Mouse (Mus musculus) liver, postnatal 0 days (tissue): ENCODE results near the gene Igfbpl1. TPM values are rescaled to one million over a fixed set of nuclear protein-coding genes. Genes with fewer than 3 reads are reported as not detected.
A peak's percentile ranks its signal among the peaks of the same experiment; 100 is the strongest.

Experiments used
- ATAC-seq: fragments of 200-750 bp; cut with Nextera tagmentation; 2 replicates; pipeline ENCODE4 v1.8.0; 2017; ENCODE audit warnings: mild to moderate bottlenecking, moderate library complexity
- DNase-seq: peaks from one replicate; pipeline ENCODE4 v3.0.0-alpha.2; 2016
- H3K27ac ChIP-seq: fragments of 300-500 bp; sonication (generic); 2 replicates; pipeline ENCODE4 v1.5.1; 2014; ENCODE audit warnings: antibody characterized with exemption, moderate library complexity, mild to moderate bottlenecking, low read depth
- H3K27me3 ChIP-seq: fragments of 300-500 bp; sonication (generic); 2 replicates; pipeline ENCODE4 v1.6.1; 2014; ENCODE audit warnings: low read length, control low read depth, mixed read lengths; ENCODE audit not compliant: insufficient read depth
- H3K36me3 ChIP-seq: fragments of 300-500 bp; sonication (generic); replicated peaks from 2 replicates; pipeline ENCODE4 v1.6.1; 2014; ENCODE audit warnings: mild to moderate bottlenecking, control low read depth, low read length, moderate library complexity, mixed read lengths; ENCODE audit not compliant: insufficient read depth
- H3K4me1 ChIP-seq: fragments of 300-500 bp; sonication (generic); 2 replicates; pipeline ENCODE4 v1.6.1; 2014; ENCODE audit warnings: antibody characterized with exemption, mild to moderate bottlenecking, control low read depth; ENCODE audit not compliant: insufficient read depth
- H3K4me2 ChIP-seq: fragments of 300-500 bp; sonication (generic); 2 replicates; pipeline ENCODE4 v1.6.1; 2014; ENCODE audit warnings: low read depth, mild to moderate bottlenecking, low read length, moderate library complexity, mixed read lengths
- H3K4me3 ChIP-seq: fragments of 300-500 bp; sonication (generic); 2 replicates; pipeline ENCODE4 v1.5.1; 2014; ENCODE audit warnings: low read depth, low read length
- H3K9ac ChIP-seq: fragments of 300-500 bp; sonication (generic); replicated peaks from 2 replicates; pipeline ENCODE4 v1.6.1; 2014; ENCODE audit warnings: mild to moderate bottlenecking, moderate library complexity
- H3K9me3 ChIP-seq: fragments of 300-500 bp; sonication (generic); 2 replicates; pipeline ENCODE4 v1.6.1; 2016; ENCODE audit warnings: mild to moderate bottlenecking, control low read depth, low read length, mixed read lengths
- CTCF ChIP-seq: sonication (generic); IDR thresholded peaks from 2 replicates; pipeline ENCODE4 v1.5.1; 2016; ENCODE audit warnings: antibody characterized with exemption, low read depth
- EP300 ChIP-seq: IDR thresholded peaks from 2 replicates; pipeline ENCODE4 v1.6.1; 2016; ENCODE audit warnings: antibody characterized with exemption, low read depth, mild to moderate bottlenecking
- WGBS: fragments of 180-500 bp; shearing (Covaris S2); extraction: QIAGEN DNeasy Blood & Tissue Kit; methylation state at CpG from one replicate; pipeline ENCODE4 v1.1.7; 2014; ENCODE audit not compliant: insufficient replicate concordance; 5-methylcytosine and 5-hydroxymethylcytosine counted together
- polyA plus RNA-seq: library from polyadenylated mRNA; unstranded; fragments of >200 nt; fragmentation: Nextera tagmentation; extraction: Ambion mirVana; gene quantifications from 2 replicates; pipeline ENCODE4 v1.2.1, GENCODE M21; 2015

The Igfbpl1 gene
- polyA plus RNA-seq, 1 experiment from 2014 or later, result not detected

DNA sequence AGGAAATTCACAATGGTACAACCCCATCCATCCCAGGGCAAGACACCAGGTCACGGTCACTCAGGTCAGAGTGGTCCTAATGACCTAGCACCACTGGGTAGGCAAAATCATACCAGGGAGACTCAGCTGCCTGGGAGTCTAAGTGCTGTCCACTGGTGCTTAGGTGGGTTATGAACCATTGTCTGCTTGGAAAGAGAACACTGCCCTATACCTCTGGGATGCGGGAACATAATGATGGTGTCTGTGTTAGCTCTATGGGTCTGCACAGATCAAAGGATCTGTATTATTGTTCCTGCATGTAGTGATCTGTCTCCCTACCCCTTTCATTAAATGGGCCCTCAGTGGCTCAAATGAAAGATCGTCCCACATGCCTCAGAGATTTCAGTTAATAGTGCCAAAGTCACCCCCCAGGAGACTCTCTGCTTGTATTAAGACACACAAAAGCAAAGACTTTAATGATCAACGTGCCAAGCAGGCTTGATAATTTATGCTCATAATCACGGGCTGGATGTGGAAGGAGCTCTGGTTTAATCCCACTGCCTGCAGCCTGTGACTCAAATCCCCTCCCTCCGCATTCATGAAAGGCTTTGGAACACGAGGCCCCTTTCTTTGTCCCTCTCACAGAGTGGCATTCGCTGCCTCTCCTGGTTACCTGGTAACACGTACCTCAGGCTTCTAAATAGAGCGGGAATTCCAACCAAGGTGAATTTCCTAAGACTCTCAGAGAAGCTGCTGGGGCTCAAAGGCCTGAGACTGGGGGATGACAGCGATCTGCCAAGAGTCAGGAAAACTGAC lies 3.7 kb downstream of the Igfbpl1 start:
- Histone ChIP-seq H3K27me3 (peaks cover 42% of the 10 kb centered on the region), H3K36me3 (no peaks in the 10 kb centered on the region), H3K9me3 (no peaks in the 10 kb centered on the region), H3K4me3 (no peak overlapping the region), H3K9ac (no peak overlapping the region), H3K27ac (no peak overlapping the region), H3K4me2 (no peak overlapping the region), H3K4me1 (peaks cover 3% of the 10 kb centered on the region; the same call in 1 of the 2 replicates)
- 44% methylated on average over 11 of the region's 11 CpGs for WGBS
- TF ChIP-seq CTCF (no peak), EP300 (no peak)
- ATAC-seq (no peak), DNase-seq (no peak)

DNA sequence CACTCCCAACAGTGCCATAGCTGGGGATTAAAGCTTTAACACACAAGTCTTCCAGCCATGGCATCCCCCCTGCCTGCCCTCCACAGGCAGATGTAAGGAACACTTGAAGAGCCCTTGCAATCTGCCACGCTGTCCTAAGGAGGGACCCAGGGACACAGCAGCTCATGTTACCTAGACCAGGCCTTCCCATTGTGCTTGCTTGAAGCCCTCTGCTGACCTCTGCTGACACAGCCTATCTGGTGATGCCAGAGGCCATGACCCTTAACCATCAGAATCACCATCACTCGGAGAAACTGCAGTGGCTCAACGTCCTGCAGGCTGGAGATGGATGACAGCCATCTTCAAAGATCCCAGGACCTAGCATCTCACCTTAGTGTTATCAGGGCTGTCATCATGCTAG lies 4.7 kb downstream of the Igfbpl1 start:
- Histone ChIP-seq H3K4me1 (peaks cover 3% of the 10 kb centered on the region; the same call in 1 of the 2 replicates), H3K9ac (no peak overlapping the region), H3K27me3 (peaks cover 33% of the 10 kb centered on the region), H3K4me3 (no peak overlapping the region), H3K9me3 (no peaks in the 10 kb centered on the region), H3K36me3 (no peaks in the 10 kb centered on the region), H3K27ac (no peak overlapping the region), H3K4me2 (no peak overlapping the region)
- TF ChIP-seq CTCF (peak; percentile 29; the same call in 1 of the 2 replicates), EP300 (no peak)
- 37% methylated on average over 3 of the region's 3 CpGs for WGBS
- DNase-seq (no peak), ATAC-seq (no peak)

DNA sequence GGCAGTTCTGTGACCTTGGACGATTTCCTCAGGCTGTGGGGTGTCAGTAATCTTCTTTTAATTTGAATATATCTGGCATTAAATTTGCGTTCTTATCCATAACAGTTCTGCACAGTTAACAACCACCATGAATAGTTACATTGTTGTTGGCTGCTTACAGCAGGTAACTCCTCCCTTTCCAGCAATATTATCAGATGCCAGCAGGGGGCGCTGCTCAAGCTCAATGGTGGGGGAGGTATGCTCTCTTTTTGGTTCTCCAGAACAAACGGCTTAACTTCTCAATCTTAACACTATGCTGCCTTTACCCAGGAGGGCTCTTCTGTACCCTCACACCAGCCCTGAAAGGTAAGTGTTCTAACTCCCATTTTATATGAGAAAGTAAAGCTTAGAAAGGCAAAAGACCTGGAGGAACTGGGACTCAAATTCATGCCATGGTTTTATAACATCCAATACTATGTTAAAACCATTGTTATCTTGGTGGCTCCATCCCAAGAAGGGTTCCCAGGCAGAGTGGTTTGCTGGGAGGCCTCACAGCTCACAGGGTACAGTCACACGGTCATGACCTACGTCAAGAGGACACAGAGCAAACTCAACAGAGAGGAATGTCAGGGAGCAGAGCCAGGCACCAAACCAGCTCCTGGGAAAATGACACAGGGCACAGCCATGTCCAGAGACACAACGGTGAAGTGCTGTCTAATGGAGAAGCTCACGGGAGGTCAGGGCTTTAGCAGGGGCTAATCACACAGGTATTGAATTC lies 6.5 kb downstream of the Igfbpl1 start:
- Histone ChIP-seq H3K27ac (no peak overlapping the region), H3K4me1 (peaks cover 3% of the 10 kb centered on the region; the same call in 1 of the 2 replicates), H3K4me3 (0 out of 2 replicates have a peak overlapping the region, but pooled peaks have one; percentile 10), H3K4me2 (peak overlapping the region; percentile 62), H3K27me3 (peaks cover 18% of the 10 kb centered on the region), H3K9me3 (no peaks in the 10 kb centered on the region), H3K9ac (no peak overlapping the region), H3K36me3 (no peaks in the 10 kb centered on the region)
- WGBS, result 31% methylated on average over 8 of the region's 8 CpGs
- TF ChIP-seq CTCF (peak; percentile 87), EP300 (no peak)
- ATAC-seq, result peak; percentile 85
- DNase-seq, result peak; percentile 79

DNA sequence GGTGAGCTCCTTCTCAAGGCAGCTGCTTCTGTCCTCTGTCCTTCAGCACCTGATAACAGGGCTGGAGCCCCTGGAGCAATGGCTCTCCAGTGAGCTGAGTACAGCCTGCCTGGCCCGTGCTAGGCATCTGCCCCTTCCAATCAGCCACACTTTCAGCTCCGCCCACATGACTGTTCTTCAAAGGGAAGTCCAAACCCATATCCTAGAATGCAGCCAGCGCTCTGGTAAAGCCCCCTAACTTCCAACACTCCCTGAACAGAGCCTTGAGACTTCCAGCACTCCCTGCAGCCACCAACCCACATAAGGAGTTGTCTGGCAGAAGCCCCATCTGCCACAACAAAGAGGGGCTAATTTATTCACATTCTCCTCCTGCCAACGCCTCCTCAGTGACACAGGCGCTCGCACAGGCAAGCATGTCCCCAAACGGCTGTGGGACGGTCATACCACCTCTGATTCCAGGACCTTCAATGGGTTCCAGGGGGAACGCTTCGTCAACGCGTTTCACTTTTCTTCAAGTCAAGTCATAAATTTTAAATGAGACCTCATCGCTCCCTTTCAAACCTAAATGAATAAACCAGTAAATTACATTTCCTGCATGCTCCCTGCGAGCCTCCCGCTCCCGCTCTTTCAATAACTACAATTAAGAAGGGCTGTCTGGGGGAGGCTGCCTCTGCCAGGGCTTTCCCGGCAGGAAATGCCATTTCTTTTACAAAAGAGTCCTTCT lies 7.4 kb downstream of the Igfbpl1 start:
- H3K27ac ChIP-seq, result no peak overlapping the region
- H3K36me3 ChIP-seq, result no peaks in the 10 kb centered on the region
- peak overlapping the region; percentile 62 for H3K4me2 ChIP-seq
- 0 out of 2 replicates have a peak overlapping the region, but pooled peaks have one; percentile 10 for H3K4me3 ChIP-seq
- DNase-seq, result no peak
- TF ChIP-seq CTCF, result no peak
- no peak for TF ChIP-seq EP300
- ATAC-seq, result no peak
- no peaks in the 10 kb centered on the region for H3K9me3 ChIP-seq
- WGBS, result 6% methylated on average over 17 of the region's 17 CpGs
- peaks cover 3% of the 10 kb centered on the region; the same call in 1 of the 2 replicates for H3K4me1 ChIP-seq
- H3K27me3 ChIP-seq, result peaks cover 9% of the 10 kb centered on the region
- H3K9ac ChIP-seq, result 0 out of 2 replicates have a peak overlapping the region, but pooled peaks have one; percentile 26

DNA sequence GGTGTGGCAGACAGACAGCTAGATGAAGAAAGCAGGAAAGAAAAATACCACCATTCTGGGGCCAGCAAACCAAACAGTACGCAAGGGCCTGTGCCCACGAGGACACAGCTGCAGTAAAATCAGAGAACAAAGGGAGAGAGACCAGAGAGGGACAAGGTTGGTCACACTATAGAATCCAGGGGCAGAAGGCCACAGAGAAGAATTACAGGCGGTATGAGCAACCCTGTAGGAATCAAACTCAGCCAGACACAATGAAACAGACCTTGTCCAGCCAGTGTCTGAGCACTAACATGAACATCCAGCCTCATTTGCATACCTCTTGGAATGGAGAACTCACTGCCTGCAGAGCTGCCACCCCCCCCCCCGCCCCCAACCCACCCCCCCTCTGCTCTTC lies 7.9 kb downstream of the Igfbpl1 start:
- TF ChIP-seq CTCF (no peak), EP300 (no peak)

More for the DNA sequence above, 7.9 kb downstream of the Igfbpl1 start:
- H3K4me2 ChIP-seq, result peak overlapping the region; percentile 62
- no peaks in the 10 kb centered on the region for H3K9me3 ChIP-seq
- WGBS, result 38% methylated on average over 4 of the region's 4 CpGs
- no peak overlapping the region for H3K4me3 ChIP-seq
- peaks cover 4% of the 10 kb centered on the region; the same call in 1 of the 2 replicates for H3K27me3 ChIP-seq
- DNase-seq, result no peak
- H3K27ac ChIP-seq, result no peak overlapping the region
- H3K9ac ChIP-seq, result no peak overlapping the region
- no peak for ATAC-seq
- H3K36me3 ChIP-seq, result no peaks in the 10 kb centered on the region
- peaks cover 3% of the 10 kb centered on the region; the same call in 1 of the 2 replicates for H3K4me1 ChIP-seq
